Mouse (Mus musculus): ENCODE results near the gene Glt8d1. TPM values are rescaled to one million over a fixed set of nuclear protein-coding genes. Genes with fewer than 3 reads are reported as not detected.
A peak's percentile ranks its signal among the peaks of the same experiment; 100 is the strongest.

Glt8d1 gene
- polyA plus RNA-seq, 1 experiment from 2014 or later = 57.9 TPM

DNA sequence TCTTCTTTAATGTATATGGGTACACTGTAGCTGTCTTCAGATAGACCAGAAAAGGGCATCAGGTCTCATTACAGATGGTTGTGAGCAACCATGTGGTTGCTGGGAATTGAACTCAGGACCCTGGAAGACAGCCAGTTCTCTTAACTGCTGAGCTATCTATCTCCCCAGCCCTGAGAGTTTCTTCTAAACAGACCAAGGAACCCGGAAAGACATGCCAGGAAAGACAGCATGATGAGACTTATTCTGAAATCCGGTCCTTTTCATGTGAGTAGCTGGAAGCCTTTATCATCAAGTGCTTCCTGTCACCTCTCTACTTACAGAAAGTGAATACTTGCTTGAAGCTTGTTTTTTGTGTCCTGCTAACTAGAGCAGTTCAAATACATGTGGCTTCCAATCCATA lies 3.3 kb downstream of the Glt8d1 start:
- Histone ChIP-seq H3K36me3 (ENCODE audit: control insufficient read depth, insufficient read depth, low read length) (peaks cover 10% of the 10 kb centered on the region; the same call in 1 of the 2 replicates), H3K27ac (ENCODE audit: low read length) (no peak overlapping the region), H3K9me3 (replicated peaks; ENCODE audit: control insufficient read depth, low read length) (no peaks in the 10 kb centered on the region), H3K4me2 (ENCODE audit: low read depth, low read length) (no peak overlapping the region), H3K4me3 (replicated peaks; ENCODE audit: low read length) (no peak overlapping the region), H3K27me3 (ENCODE audit: control insufficient read depth, insufficient read depth, low read length) (no peaks in the 10 kb centered on the region), H3K4me1 (ENCODE audit: control insufficient read depth, insufficient read depth, low read length) (peaks cover 12% of the 10 kb centered on the region), H3K9ac (ENCODE audit: low read length) (no peak overlapping the region)
- no peak for ATAC-seq (ENCODE audit: insufficient read depth, low FRiP score)
- WGBS = 75% methylated on average over 2 of the region's 2 CpGs

DNA sequence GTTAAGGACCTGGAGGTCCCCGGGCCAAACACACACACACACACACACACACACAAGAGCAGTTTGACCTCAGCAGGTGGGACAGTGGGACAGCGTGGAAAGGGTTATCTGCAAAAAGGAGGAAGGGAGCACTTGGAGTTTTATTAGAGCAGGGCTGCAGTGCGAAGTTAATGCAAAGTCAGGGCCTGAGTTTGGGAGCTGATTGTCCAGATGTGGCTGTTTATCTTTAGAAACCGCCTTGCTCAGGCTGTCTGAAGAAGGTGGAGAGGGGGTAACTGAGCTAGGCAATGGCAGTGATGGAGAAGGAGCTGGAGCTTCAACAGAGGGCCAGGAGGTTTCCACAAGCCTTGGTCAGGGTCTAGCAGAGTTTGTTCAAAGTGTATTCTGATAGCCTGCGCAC lies 5.6 kb downstream of the Glt8d1 start:
- Histone ChIP-seq H3K36me3 (ENCODE audit: control insufficient read depth, insufficient read depth, low read length) (peaks cover 23% of the 10 kb centered on the region), H3K27ac (ENCODE audit: low read length) (no peak overlapping the region), H3K9ac (ENCODE audit: low read length) (no peak overlapping the region), H3K9me3 (replicated peaks; ENCODE audit: control insufficient read depth, low read length) (no peaks in the 10 kb centered on the region), H3K27me3 (ENCODE audit: control insufficient read depth, insufficient read depth, low read length) (no peaks in the 10 kb centered on the region), H3K4me3 (replicated peaks; ENCODE audit: low read length) (no peak overlapping the region), H3K4me2 (ENCODE audit: low read depth, low read length) (no peak overlapping the region), H3K4me1 (ENCODE audit: control insufficient read depth, insufficient read depth, low read length) (peaks cover 6% of the 10 kb centered on the region)
- no peak for ATAC-seq (ENCODE audit: insufficient read depth, low FRiP score)
- WGBS = 72% methylated on average over 5 of the region's 5 CpGs

DNA sequence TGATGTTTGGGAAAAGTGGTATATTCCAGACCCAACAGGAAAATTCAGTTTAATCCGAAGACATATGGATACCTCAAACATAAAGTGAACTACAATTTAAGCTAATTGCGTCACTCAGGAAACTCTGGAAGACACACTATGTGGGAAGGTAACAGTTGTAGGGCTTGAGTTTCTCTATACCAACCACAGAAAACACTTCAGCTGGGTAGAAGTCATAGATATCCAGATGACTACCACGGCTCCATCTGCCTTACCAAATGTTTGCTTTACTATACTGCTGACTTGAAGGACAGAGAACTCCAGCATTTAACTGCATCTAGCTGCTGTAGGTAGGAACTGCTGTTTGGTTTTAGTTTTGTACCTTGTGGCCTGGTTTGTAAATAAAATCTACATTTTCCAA lies 10.4 kb downstream of the Glt8d1 start:
- 92% methylated on average over 3 of the region's 3 CpGs for WGBS
- H3K9ac ChIP-seq (ENCODE audit: low read length) = no peak overlapping the region
- H3K4me3 ChIP-seq (replicated peaks; ENCODE audit: low read length) = no peak overlapping the region
- peaks cover 48% of the 10 kb centered on the region for H3K36me3 ChIP-seq (ENCODE audit: control insufficient read depth, insufficient read depth, low read length)
- no peaks in the 10 kb centered on the region for H3K4me1 ChIP-seq (ENCODE audit: control insufficient read depth, insufficient read depth, low read length)
- H3K27me3 ChIP-seq (ENCODE audit: control insufficient read depth, insufficient read depth, low read length) = no peaks in the 10 kb centered on the region
- H3K4me2 ChIP-seq (ENCODE audit: low read depth, low read length) = no peak overlapping the region
- ATAC-seq (ENCODE audit: insufficient read depth, low FRiP score) = no peak
- no peaks in the 10 kb centered on the region for H3K9me3 ChIP-seq (replicated peaks; ENCODE audit: control insufficient read depth, low read length)
- no peak overlapping the region for H3K27ac ChIP-seq (ENCODE audit: low read length)

DNA sequence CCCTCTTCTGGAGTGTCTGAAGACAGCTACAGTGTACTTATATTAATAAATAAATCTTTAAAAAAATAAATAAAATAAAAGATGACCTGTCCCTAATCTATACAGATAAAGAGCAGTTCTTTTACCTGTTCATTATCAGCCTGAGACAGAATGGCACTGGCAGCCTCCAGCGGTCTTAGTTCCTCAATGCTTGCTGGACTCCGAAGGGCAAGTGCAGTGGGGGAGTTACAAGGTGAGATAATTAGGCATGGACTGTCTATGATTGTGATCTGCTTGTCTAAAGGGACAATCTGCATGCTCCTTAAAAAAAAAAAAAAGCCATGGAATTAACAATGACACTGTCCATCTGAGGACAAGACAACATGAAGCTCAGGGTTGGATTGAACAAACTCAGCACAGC lies 12.7 kb downstream of the Glt8d1 start:
- WGBS = 99% methylated on average over 2 of the region's 2 CpGs
- Histone ChIP-seq H3K9ac (ENCODE audit: low read length) (no peak overlapping the region), H3K9me3 (replicated peaks; ENCODE audit: control insufficient read depth, low read length) (no peaks in the 10 kb centered on the region), H3K27ac (ENCODE audit: low read length) (no peak overlapping the region), H3K27me3 (ENCODE audit: control insufficient read depth, insufficient read depth, low read length) (no peaks in the 10 kb centered on the region), H3K4me2 (ENCODE audit: low read depth, low read length) (no peak overlapping the region), H3K4me1 (ENCODE audit: control insufficient read depth, insufficient read depth, low read length) (peaks cover 11% of the 10 kb centered on the region; the same call in 1 of the 2 replicates), H3K36me3 (ENCODE audit: control insufficient read depth, insufficient read depth, low read length) (peaks cover 44% of the 10 kb centered on the region), H3K4me3 (replicated peaks; ENCODE audit: low read length) (no peak overlapping the region)
- no peak for ATAC-seq (ENCODE audit: insufficient read depth, low FRiP score)

DNA sequence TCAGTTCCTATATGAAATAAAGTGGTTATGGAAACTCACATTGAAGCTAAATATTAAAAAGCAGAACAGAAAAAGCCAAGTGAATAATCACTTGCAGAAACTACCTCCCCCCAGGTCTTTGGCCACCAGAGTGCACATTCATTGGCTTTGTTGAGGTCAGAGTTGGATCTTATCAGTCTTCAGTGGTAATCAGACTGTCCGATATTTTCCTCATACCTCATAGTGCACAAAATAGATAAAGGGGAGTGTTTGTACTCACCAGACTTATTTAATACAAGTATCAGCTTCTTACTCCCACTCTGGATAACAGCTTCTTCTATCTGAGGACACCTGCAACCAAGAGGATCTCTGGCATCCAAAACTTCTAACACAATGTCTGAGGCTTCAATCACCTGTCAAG lies 14.9 kb downstream of the Glt8d1 start:
- H3K27me3 ChIP-seq (ENCODE audit: control insufficient read depth, insufficient read depth, low read length) = no peaks in the 10 kb centered on the region
- no peak overlapping the region for H3K9ac ChIP-seq (ENCODE audit: low read length)
- H3K27ac ChIP-seq (ENCODE audit: low read length) = no peak overlapping the region
- H3K4me1 ChIP-seq (ENCODE audit: control insufficient read depth, insufficient read depth, low read length) = peaks cover 19% of the 10 kb centered on the region
- H3K4me3 ChIP-seq (replicated peaks; ENCODE audit: low read length) = no peak overlapping the region
- H3K4me2 ChIP-seq (ENCODE audit: low read depth, low read length) = no peak overlapping the region
- H3K36me3 ChIP-seq (ENCODE audit: control insufficient read depth, insufficient read depth, low read length) = peaks cover 36% of the 10 kb centered on the region
- 52% methylated on average over 1 of the region's 1 CpGs for WGBS
- no peaks in the 10 kb centered on the region for H3K9me3 ChIP-seq (replicated peaks; ENCODE audit: control insufficient read depth, low read length)
- ATAC-seq (ENCODE audit: insufficient read depth, low FRiP score) = no peak

DNA sequence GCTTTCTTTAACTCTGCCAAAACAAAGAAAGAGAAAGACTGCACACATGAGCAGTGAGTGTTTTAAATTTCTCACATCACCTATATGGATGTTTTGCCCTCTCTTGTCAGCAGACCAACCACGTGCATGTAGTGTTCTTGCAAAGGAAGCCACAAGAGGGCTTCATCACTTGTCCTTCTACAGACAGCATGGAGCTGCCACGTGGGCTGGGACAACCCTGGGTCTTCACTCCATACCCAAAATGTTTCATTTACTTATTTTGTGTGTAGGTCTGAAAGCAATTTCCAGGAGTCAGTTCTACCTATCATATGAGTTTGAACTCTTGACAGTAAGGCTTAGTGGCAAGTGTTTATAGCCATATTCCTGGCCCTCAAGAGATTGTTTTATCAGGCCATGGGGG lies 16.7 kb downstream of the Glt8d1 start:
- peaks cover 19% of the 10 kb centered on the region for H3K4me1 ChIP-seq (ENCODE audit: control insufficient read depth, insufficient read depth, low read length)
- H3K4me2 ChIP-seq (ENCODE audit: low read depth, low read length) = peak overlapping the region; percentile 88
- peak overlapping the region; percentile 95 for H3K9ac ChIP-seq (ENCODE audit: low read length)
- no peaks in the 10 kb centered on the region for H3K9me3 ChIP-seq (replicated peaks; ENCODE audit: control insufficient read depth, low read length)
- peaks cover 22% of the 10 kb centered on the region for H3K36me3 ChIP-seq (ENCODE audit: control insufficient read depth, insufficient read depth, low read length)
- 0% methylated on average over 2 of the region's 2 CpGs for WGBS
- ATAC-seq (ENCODE audit: insufficient read depth, low FRiP score) = no peak
- no peak overlapping the region; the same call in 1 of the 2 replicates for H3K27ac ChIP-seq (ENCODE audit: low read length)
- H3K4me3 ChIP-seq (replicated peaks; ENCODE audit: low read length) = peak overlapping the region; percentile 95
- H3K27me3 ChIP-seq (ENCODE audit: control insufficient read depth, insufficient read depth, low read length) = no peaks in the 10 kb centered on the region

DNA sequence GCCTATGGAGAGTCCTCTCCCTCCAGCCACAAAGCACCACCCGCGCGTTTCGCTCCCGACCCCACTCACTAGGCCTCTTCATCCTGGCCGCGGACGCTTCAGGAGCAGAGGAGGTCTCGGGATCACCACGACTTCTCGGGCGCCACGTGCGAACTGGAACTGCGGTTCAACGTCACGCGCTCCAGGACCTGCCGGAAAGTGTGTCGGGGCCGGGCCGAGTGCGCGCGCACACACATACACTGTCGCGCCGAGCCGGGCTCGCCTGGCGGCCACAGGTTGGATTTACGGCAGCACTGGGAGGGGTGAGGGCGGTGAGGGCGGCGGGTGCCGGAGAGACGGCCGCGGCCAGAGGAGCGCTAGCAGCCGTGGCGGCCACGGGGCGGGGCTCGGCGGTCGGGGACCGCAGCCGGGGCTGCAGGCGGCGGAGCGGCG lies 17.7 kb downstream of the Glt8d1 start, which contains the start of the genes Pbrm1 and Gnl3:
Gene Pbrm1 (plus strand): TSS at position 279 of the 432 bp plus-strand sequence.
Gene Gnl3 (minus strand): TSS at position 293 of the 432 bp plus-strand sequence.
- 0% methylated on average over 41 of the region's 53 CpGs for WGBS
- H3K4me3 ChIP-seq (replicated peaks; ENCODE audit: low read length) = peak within 1 kb of the TSS; percentile 95
- peak within 1 kb of the TSS; percentile 98 for H3K27ac ChIP-seq (ENCODE audit: low read length)
- H3K4me1 ChIP-seq (ENCODE audit: control insufficient read depth, insufficient read depth, low read length) = peaks cover 19% of the 10 kb centered on the region
- H3K27me3 ChIP-seq (ENCODE audit: control insufficient read depth, insufficient read depth, low read length) = no peaks in the 10 kb centered on the region
- peaks cover 18% of the 10 kb centered on the region for H3K36me3 ChIP-seq (ENCODE audit: control insufficient read depth, insufficient read depth, low read length)
- H3K9me3 ChIP-seq (replicated peaks; ENCODE audit: control insufficient read depth, low read length) = no peaks in the 10 kb centered on the region
- peak within 1 kb of the TSS; percentile 88 for H3K4me2 ChIP-seq (ENCODE audit: low read depth, low read length)
- H3K9ac ChIP-seq (ENCODE audit: low read length) = peak within 1 kb of the TSS; percentile 95
- ATAC-seq (ENCODE audit: insufficient read depth, low FRiP score) = peak; percentile 91

DNA sequence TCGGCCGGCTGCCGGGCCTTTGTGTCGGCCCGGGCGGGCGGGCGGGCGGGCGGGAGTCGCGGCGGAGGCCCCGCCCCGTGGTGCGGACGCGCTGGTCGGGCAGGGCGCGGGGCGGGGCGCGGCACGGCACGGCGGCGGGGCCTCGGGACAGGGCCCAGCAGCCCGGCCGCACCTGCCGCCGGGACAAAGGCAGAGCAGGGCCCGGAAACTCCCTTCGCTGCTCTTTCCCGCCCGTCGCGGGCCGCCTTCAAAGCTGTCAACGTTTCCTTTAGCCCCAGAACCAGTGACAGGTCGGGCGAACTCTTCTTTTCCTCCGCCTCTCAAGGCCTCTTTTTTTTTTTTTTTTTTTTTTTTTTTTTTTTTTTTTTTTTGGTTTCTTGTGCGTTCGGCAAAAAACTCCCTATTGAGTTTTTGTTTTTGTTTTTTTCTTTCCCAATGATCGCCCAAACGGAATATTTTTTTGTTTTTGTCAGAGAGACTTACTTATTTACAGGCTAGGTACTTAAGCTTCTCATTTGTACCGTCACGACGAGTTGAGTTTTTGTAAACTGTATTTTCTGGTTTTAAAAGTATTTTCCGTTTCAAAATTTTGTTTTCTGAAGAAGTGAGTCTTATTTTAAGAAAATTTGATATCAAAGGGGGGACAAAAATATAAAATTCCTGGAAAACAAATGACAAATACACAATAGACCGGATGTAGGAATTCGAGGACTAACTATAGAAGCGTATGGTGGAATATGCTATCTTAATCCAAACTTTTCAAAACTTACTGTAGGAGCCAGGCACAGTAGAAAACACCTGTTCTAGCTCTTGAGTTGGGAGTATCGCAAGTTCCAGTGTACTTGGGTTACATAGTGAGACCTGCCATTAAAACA lies 18.4 kb downstream of the Glt8d1 start:
- Histone ChIP-seq H3K4me3 (replicated peaks; ENCODE audit: low read length) (peak overlapping the region; percentile 95), H3K4me2 (ENCODE audit: low read depth, low read length) (peak overlapping the region; percentile 66), H3K9me3 (replicated peaks; ENCODE audit: control insufficient read depth, low read length) (no peaks in the 10 kb centered on the region), H3K36me3 (ENCODE audit: control insufficient read depth, insufficient read depth, low read length) (peaks cover 14% of the 10 kb centered on the region), H3K4me1 (ENCODE audit: control insufficient read depth, insufficient read depth, low read length) (peaks cover 19% of the 10 kb centered on the region), H3K27ac (ENCODE audit: low read length) (peak overlapping the region; percentile 98), H3K27me3 (ENCODE audit: control insufficient read depth, insufficient read depth, low read length) (no peaks in the 10 kb centered on the region), H3K9ac (ENCODE audit: low read length) (peak overlapping the region; percentile 95)
- WGBS = 1% methylated on average over 34 of the region's 56 CpGs
- peak; percentile 96 for ATAC-seq (ENCODE audit: insufficient read depth, low FRiP score)

DNA sequence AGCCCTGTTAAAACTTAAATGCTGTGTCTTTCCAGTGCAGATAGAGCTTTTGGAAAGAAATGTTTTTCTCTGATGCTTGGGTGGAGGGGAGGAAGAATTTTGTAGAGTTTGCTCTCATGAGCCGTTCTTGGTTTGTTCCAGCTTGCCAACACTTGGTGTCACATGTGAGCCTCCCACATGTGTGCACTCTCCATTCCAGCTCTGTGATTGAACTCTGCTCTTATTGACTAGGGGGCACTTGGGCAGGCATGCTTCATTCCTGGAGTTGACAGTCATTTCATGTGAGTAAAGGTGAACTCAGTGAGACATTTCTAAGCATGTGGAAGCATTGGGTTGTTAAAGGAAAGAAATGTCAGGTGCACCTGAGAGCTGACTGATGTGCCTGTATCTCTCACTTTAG lies 21.4 kb downstream of the Glt8d1 start:
- Histone ChIP-seq H3K4me2 (ENCODE audit: low read depth, low read length) (no peak overlapping the region), H3K27me3 (ENCODE audit: control insufficient read depth, insufficient read depth, low read length) (no peaks in the 10 kb centered on the region), H3K9ac (ENCODE audit: low read length) (no peak overlapping the region), H3K9me3 (replicated peaks; ENCODE audit: control insufficient read depth, low read length) (no peaks in the 10 kb centered on the region), H3K27ac (ENCODE audit: low read length) (no peak overlapping the region), H3K4me3 (replicated peaks; ENCODE audit: low read length) (no peak overlapping the region), H3K4me1 (ENCODE audit: control insufficient read depth, insufficient read depth, low read length) (peaks cover 14% of the 10 kb centered on the region), H3K36me3 (ENCODE audit: control insufficient read depth, insufficient read depth, low read length) (peaks cover 16% of the 10 kb centered on the region)
- 41% methylated on average over 1 of the region's 1 CpGs for WGBS
- no peak for ATAC-seq (ENCODE audit: insufficient read depth, low FRiP score)

Data from stomach, embryonic 16.5 days (tissue).